Mouse (Mus musculus) spleen, adult 12 weeks (tissue): ENCODE results near the gene Lrrc8d.
A peak's percentile ranks its signal among the peaks of the same experiment; 100 is the strongest.
"Not testable (repeated sequence)": the region's sequence is repeated elsewhere in the genome, so short reads cannot be mapped to it uniquely, and the experiment has no call there.

Experiments
- DNase-seq: peaks from one replicate; pipeline ENCODE4 v3.0.0; 2022; ENCODE audit warnings: low spot score

Lrrc8d gene

GRCm38 (mm10) chr5:105860461-105860835, 160.7 kb downstream of the Lrrc8d start:
- no peak for DNase-seq

GRCm38 (mm10) chr5:105861616-105862015, 161.8 kb downstream of the Lrrc8d start:
- no peak for DNase-seq

- DNase-seq, result not testable (repeated sequence)
Observed at GRCm38 (mm10) chr5:105865110-105865628, 165.4 kb downstream of the Lrrc8d start.

- no peak for DNase-seq
Observed at GRCm38 (mm10) chr5:105867427-105867826, 167.7 kb downstream of the Lrrc8d start.

- DNase-seq, result no peak
Observed at GRCm38 (mm10) chr5:105867841-105868447, 168.2 kb downstream of the Lrrc8d start.

- DNase-seq, result peak; percentile 54
Observed at GRCm38 (mm10) chr5:105868593-105868992, 168.8 kb downstream of the Lrrc8d start.

GRCm38 (mm10) chr5:105869739-105870138, 170.0 kb downstream of the Lrrc8d start:
- DNase-seq, result no peak

- DNase-seq, result no peak
Observed at GRCm38 (mm10) chr5:105871140-105871539, 171.4 kb downstream of the Lrrc8d start.

- no peak for DNase-seq
Observed at GRCm38 (mm10) chr5:105872176-105872575, 172.4 kb downstream of the Lrrc8d start.

GRCm38 (mm10) chr5:105872916-105873315, 173.1 kb downstream of the Lrrc8d start:
- DNase-seq, result no peak

GRCm38 (mm10) chr5:105873774-105874173, 174.0 kb downstream of the Lrrc8d start:
- DNase-seq, result no peak

GRCm38 (mm10) chr5:105874476-105874875, 174.7 kb downstream of the Lrrc8d start:
- no peak for DNase-seq

- DNase-seq, result peak; percentile 77
Observed at GRCm38 (mm10) chr5:105876068-105876924, 176.5 kb downstream of the Lrrc8d start, which contains the start of gene Zfp326. Gene Zfp326 (plus strand): TSS chr5:105876565.

- DNase-seq, result no peak
Observed at GRCm38 (mm10) chr5:105876925-105877774, 177.4 kb downstream of the Lrrc8d start.
